Mouse (Mus musculus): ENCODE measurements around the gene Phkg2.

DNA sequence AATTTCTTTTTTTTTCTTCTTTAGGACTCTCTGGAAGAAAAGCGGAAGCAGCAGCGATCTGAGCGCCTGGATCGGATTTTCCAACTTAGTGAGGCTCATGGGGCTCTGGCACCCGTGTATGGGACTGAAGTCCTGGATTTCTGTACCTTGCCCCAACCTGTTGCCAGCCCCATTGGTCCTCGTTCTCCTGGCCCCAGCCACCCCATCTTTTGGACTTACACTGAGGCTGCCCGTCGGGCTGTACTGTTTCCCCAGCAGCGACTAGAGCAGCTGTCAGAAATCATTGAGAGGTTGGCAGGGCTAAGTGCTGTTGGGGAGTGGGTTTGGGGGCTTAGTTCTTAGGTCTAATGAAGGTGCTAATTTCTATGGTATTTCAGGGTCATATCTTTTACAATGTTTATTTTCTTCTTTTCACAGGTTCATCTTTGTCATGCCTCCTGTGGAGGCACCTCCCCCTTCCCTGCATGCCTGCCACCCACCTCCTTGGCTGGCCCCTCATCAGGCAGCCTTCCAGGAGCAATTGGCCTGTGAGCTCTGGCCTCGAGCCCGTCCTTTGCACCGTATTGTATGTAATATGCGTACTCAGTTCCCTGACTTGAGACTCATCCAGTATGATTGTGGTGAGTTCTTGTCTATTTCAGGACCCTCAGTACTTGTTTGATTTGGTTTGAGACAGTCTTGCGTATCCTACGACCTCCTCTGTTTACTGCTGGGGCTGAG is 23.9 kb upstream of the Phkg2 start:
- TF ChIP-seq EP300 (IDR thresholded peaks at IDR 0.05; ENCODE audit: low read depth) (no peak), CTCF (IDR thresholded peaks at IDR 0.05; ENCODE audit: low read depth) (no peak)
